In genomic region chr7:106251844-106252517, GRCm38 (mm10) we compare ENCODE assay signal across 24 mouse cellular contexts. TPM values are rescaled to one million over a fixed set of nuclear protein-coding genes. Genes with fewer than 3 reads are reported as not detected.
DNase-seq lines count a peak whose midpoint lies in the region; ATAC-seq and TF ChIP-seq lines count a peak whose summit lies in the region.
"Had no signal": no experiment of that assay in that cellular context is flagged by ENCODE, and none has a peak within 500 bp of the region (broad histone marks: within the 10 kb centered on the region; RNA-seq: fewer than 3 reads in every experiment).

No protein-coding gene starts in this region.

- no peak for TF ChIP-seq CTCF in liver, postnatal 0 days (IDR thresholded peaks at IDR 0.05; ENCODE audit: low read depth)
- TF ChIP-seq CTCF in stomach, postnatal 0 days (IDR thresholded peaks at IDR 0.05; ENCODE audit: low read depth), result no peak

- no peaks in the 10 kb centered on the region for H3K27me3 ChIP-seq in heart, embryonic 14.5 days (ENCODE audit: control insufficient read depth, insufficient read depth, low read length)
- no peaks in the 10 kb centered on the region for H3K27me3 ChIP-seq in liver, embryonic 16.5 days (ENCODE audit: control insufficient read depth, insufficient read depth, low read depth, low read length)
- H3K27me3 ChIP-seq in liver, postnatal 0 days (ENCODE audit: insufficient read depth, low read length), result no peaks in the 10 kb centered on the region
- no peaks in the 10 kb centered on the region for H3K27me3 ChIP-seq in stomach, embryonic 15.5 days (replicated peaks)
- no peaks in the 10 kb centered on the region for H3K27me3 ChIP-seq in stomach, postnatal 0 days (ENCODE audit: control insufficient read depth, insufficient read depth, low read length)
- no peaks in the 10 kb centered on the region for H3K27me3 ChIP-seq in forebrain, embryonic 13.5 days
- H3K27me3 ChIP-seq: liver, embryonic 12.5 days had no signal

- H3K27ac ChIP-seq in heart, embryonic 14.5 days (replicated peaks in 1 of 2; ENCODE audit: control insufficient read depth in 1 of 2, insufficient read depth in 1 of 2, low read depth in 2 of 2, low read length in 2 of 2), result no peak overlapping the region
- H3K27ac ChIP-seq in liver, embryonic 16.5 days (ENCODE audit: low read length), result no peak overlapping the region
- H3K27ac ChIP-seq in liver, postnatal 0 days (ENCODE audit: low read depth), result no peak overlapping the region
- H3K27ac ChIP-seq in stomach, embryonic 15.5 days, result no peak overlapping the region
- no peak overlapping the region for H3K27ac ChIP-seq in stomach, postnatal 0 days (replicated peaks)
- H3K27ac ChIP-seq in forebrain, embryonic 13.5 days, result no peak overlapping the region
- H3K27ac ChIP-seq: heart, embryonic 10.5 days; hindbrain, embryonic 14.5 days; liver, embryonic 12.5 days had no signal

- no peaks in the 10 kb centered on the region for H3K4me1 ChIP-seq in heart, embryonic 14.5 days (ENCODE audit: control insufficient read depth in 2 of 2, insufficient read depth in 2 of 2, low read length in 2 of 2)
- no peaks in the 10 kb centered on the region for H3K4me1 ChIP-seq in liver, embryonic 16.5 days (ENCODE audit: control insufficient read depth, low read depth, low read length)
- no peaks in the 10 kb centered on the region for H3K4me1 ChIP-seq in liver, postnatal 0 days (ENCODE audit: insufficient read depth)
- H3K4me1 ChIP-seq in stomach, embryonic 15.5 days, result no peaks in the 10 kb centered on the region
- no peaks in the 10 kb centered on the region for H3K4me1 ChIP-seq in stomach, postnatal 0 days (replicated peaks; ENCODE audit: control insufficient read depth, insufficient read depth)
- H3K4me1 ChIP-seq in forebrain, embryonic 13.5 days, result no peaks in the 10 kb centered on the region
- H3K4me1 ChIP-seq: heart, embryonic 10.5 days; liver, embryonic 12.5 days had no signal

- ATAC-seq in heart, embryonic 14.5 days (ENCODE audit: insufficient number of reproducible peaks, insufficient read depth, low FRiP score, low read depth), result peak; percentile 43; the same call in 1 of the 2 replicates
- peak; percentile 19; the same call in 1 of the 2 replicates for ATAC-seq in liver, embryonic 16.5 days (ENCODE audit: low read depth)
- ATAC-seq in liver, postnatal 0 days, result no peak
- ATAC-seq in stomach, embryonic 15.5 days (ENCODE audit: insufficient read depth, low FRiP score, low read depth), result 0 out of 2 replicates have a peak, but pooled peaks have one; percentile 43
- ATAC-seq in stomach, postnatal 0 days (ENCODE audit: low FRiP score, low TSS enrichment), result no peak
- ATAC-seq in monocyte, adult 5-6 weeks (replicated peaks; ENCODE audit: insufficient number of reproducible peaks, low FRiP score, low TSS enrichment, poor library complexity, severe bottlenecking), result 0 out of 2 replicates have a peak, but pooled peaks have one; percentile 17
- ATAC-seq in forebrain, embryonic 13.5 days, result no peak
- ATAC-seq: forebrain, postnatal 0 days; inflammation-experienced regulatory T-cells, adult 6 months; liver, embryonic 12.5 days had no signal

- H3K9ac ChIP-seq in heart, embryonic 14.5 days (ENCODE audit: low read length), result no peak overlapping the region
- H3K9ac ChIP-seq in liver, embryonic 16.5 days (ENCODE audit: low read depth, low read length), result no peak overlapping the region
- H3K9ac ChIP-seq in liver, postnatal 0 days (replicated peaks), result no peak overlapping the region
- no peak overlapping the region for H3K9ac ChIP-seq in stomach, embryonic 15.5 days
- no peak overlapping the region for H3K9ac ChIP-seq in stomach, postnatal 0 days (ENCODE audit: low read length)
- no peak overlapping the region for H3K9ac ChIP-seq in forebrain, embryonic 13.5 days
- H3K9ac ChIP-seq: forebrain, postnatal 0 days; hindbrain, embryonic 14.5 days; liver, embryonic 12.5 days; lung, embryonic 14.5 days had no signal

- peaks cover 8% of the 10 kb centered on the region; the same call in 1 of the 2 replicates for H3K9me3 ChIP-seq in heart, embryonic 14.5 days (ENCODE audit: control insufficient read depth, low read length)
- no peaks in the 10 kb centered on the region for H3K9me3 ChIP-seq in liver, embryonic 16.5 days (replicated peaks; ENCODE audit: control insufficient read depth, low read length)
- H3K9me3 ChIP-seq in liver, postnatal 0 days (ENCODE audit: low read length), result peaks cover 5% of the 10 kb centered on the region; the same call in 1 of the 2 replicates
- no peaks in the 10 kb centered on the region for H3K9me3 ChIP-seq in stomach, embryonic 15.5 days
- no peaks in the 10 kb centered on the region for H3K9me3 ChIP-seq in stomach, postnatal 0 days (ENCODE audit: control insufficient read depth, low read length)
- peaks cover 21% of the 10 kb centered on the region for H3K9me3 ChIP-seq in forebrain, embryonic 13.5 days (replicated peaks)

- no peaks in the 10 kb centered on the region for H3K36me3 ChIP-seq in heart, embryonic 14.5 days (ENCODE audit: control insufficient read depth, insufficient read depth, low read length)
- H3K36me3 ChIP-seq in liver, embryonic 16.5 days (ENCODE audit: control insufficient read depth, insufficient read depth), result no peaks in the 10 kb centered on the region
- H3K36me3 ChIP-seq in liver, postnatal 0 days (replicated peaks; ENCODE audit: insufficient read depth, low read length), result no peaks in the 10 kb centered on the region
- no peaks in the 10 kb centered on the region for H3K36me3 ChIP-seq in stomach, embryonic 15.5 days
- H3K36me3 ChIP-seq in stomach, postnatal 0 days (ENCODE audit: control insufficient read depth, insufficient read depth, low read length), result no peaks in the 10 kb centered on the region
- no peaks in the 10 kb centered on the region for H3K36me3 ChIP-seq in forebrain, embryonic 13.5 days (ENCODE audit: poor library complexity, severe bottlenecking)
- H3K36me3 ChIP-seq: heart, embryonic 10.5 days; liver, embryonic 12.5 days had no signal

- WGBS in heart, embryonic 14.5 days, result 65% methylated on average over 2 of the region's 2 CpGs
- WGBS in liver, embryonic 16.5 days (ENCODE audit: insufficient replicate concordance), result 52% methylated on average over 2 of the region's 2 CpGs
- 68% methylated on average over 2 of the region's 2 CpGs for WGBS in liver, postnatal 0 days (ENCODE audit: insufficient replicate concordance)
- 78% methylated on average over 2 of the region's 2 CpGs for WGBS in stomach, embryonic 15.5 days
- WGBS in stomach, postnatal 0 days, result 75% methylated on average over 2 of the region's 2 CpGs
- WGBS in forebrain, embryonic 13.5 days, result 88% methylated on average over 2 of the region's 2 CpGs

- DNase-seq in heart, adult 8-10 months (ENCODE audit: low spot score), result no peak
- DNase-seq in liver, postnatal 0 days, result no peak
- DNase-seq in stomach, postnatal 0 days (ENCODE audit: low spot score), result no peak
- DNase-seq: adrenal gland, postnatal 25 days; cerebellum, adult 8-10 months; cerebellum, postnatal 36 days; forebrain, postnatal 0 days; gastrocnemius, postnatal 36 days; heart, postnatal 10 days; kidney, adult 2 months; kidney, postnatal 10 days; left cerebral cortex, postnatal 4 days; lung, embryonic 14.5 days had no signal

- no peak overlapping the region for H3K4me2 ChIP-seq in heart, embryonic 14.5 days (ENCODE audit: low read length)
- no peak overlapping the region for H3K4me2 ChIP-seq in liver, embryonic 16.5 days (ENCODE audit: low read depth, low read length)
- H3K4me2 ChIP-seq in liver, postnatal 0 days (ENCODE audit: low read depth, low read length), result no peak overlapping the region
- no peak overlapping the region for H3K4me2 ChIP-seq in stomach, embryonic 15.5 days
- H3K4me2 ChIP-seq in stomach, postnatal 0 days (replicated peaks; ENCODE audit: low read depth), result no peak overlapping the region
- H3K4me2 ChIP-seq in forebrain, embryonic 13.5 days, result no peak overlapping the region
- H3K4me2 ChIP-seq: hindbrain, embryonic 14.5 days; liver, embryonic 12.5 days; lung, embryonic 14.5 days had no signal

- no peak overlapping the region for H3K4me3 ChIP-seq in heart, embryonic 14.5 days (ENCODE audit: control insufficient read depth in 1 of 2, insufficient read depth in 1 of 2, low read depth in 1 of 2, low read length in 2 of 2)
- H3K4me3 ChIP-seq in liver, embryonic 16.5 days (ENCODE audit: low read depth, low read length), result no peak overlapping the region
- H3K4me3 ChIP-seq in liver, postnatal 0 days (ENCODE audit: low read depth, low read length), result no peak overlapping the region
- H3K4me3 ChIP-seq in stomach, embryonic 15.5 days (replicated peaks), result no peak overlapping the region
- H3K4me3 ChIP-seq in stomach, postnatal 0 days (ENCODE audit: low read depth, low read length), result no peak overlapping the region
- H3K4me3 ChIP-seq in forebrain, embryonic 13.5 days, result no peak overlapping the region
- H3K4me3 ChIP-seq: heart, embryonic 10.5 days; liver, embryonic 12.5 days had no signal

- no peak for TF ChIP-seq EP300 in liver, postnatal 0 days (IDR thresholded peaks at IDR 0.05; ENCODE audit: low read depth)
- TF ChIP-seq EP300 in stomach, postnatal 0 days (optimal IDR thresholded peaks at IDR 0.05), result no peak

RNA-seq across cellular contexts. Expression of gene Gvin1, which starts 36.9 kb away (rescaled TPM):
- polyA plus RNA-seq in heart, embryonic 14.5 days (2014; fragmentation: Nextera tagmentation; extraction: Ambion mirVana), result 0.77 and 0.84 TPM in 2 replicates
- 1 to 10 TPM; 5.3 to 9.5 (median 7.3) TPM for total RNA-seq in heart, adult 8-10 months (2022)
- 0.33 and 0.70 TPM in 2 replicates for polyA plus RNA-seq in liver, embryonic 16.5 days (2015; fragmentation: Nextera tagmentation; extraction: Ambion mirVana)
- 0.70 and 0.97 TPM in 2 replicates for polyA plus RNA-seq in liver, postnatal 0 days (2015; fragmentation: Nextera tagmentation; extraction: Ambion mirVana)
- polyA plus RNA-seq in stomach, embryonic 15.5 days (2015; fragmentation: Nextera tagmentation; extraction: Ambion mirVana), result 0.66 and 0.78 TPM in 2 replicates
- polyA plus RNA-seq in stomach, postnatal 0 days (2015; fragmentation: Nextera tagmentation; extraction: Ambion mirVana), result 0.15 and 0.23 TPM in 2 replicates
- total RNA-seq in monocyte, adult 5-6 weeks (2017), result 309 to 793 TPM (median 366 TPM) in 3 replicates
- polyA plus RNA-seq in forebrain, embryonic 13.5 days (2015; fragmentation: Nextera tagmentation; extraction: Ambion mirVana), result 0.05 TPM in 2 replicates
- total RNA-seq: ES-E14; layer of hippocampus, postnatal 14 days had no signal
- polyA plus RNA-seq: forebrain, postnatal 0 days had no signal

Comparison
In these comparisons a context has a peak if more than half of its experiments do, and no peak if none do; other contexts are left out.
1. ATAC-seq: peak in heart, embryonic 14.5 days (single experiment), liver, embryonic 16.5 days (single experiment), stomach, embryonic 15.5 days (single experiment) and monocyte, adult 5-6 weeks (single experiment); none in liver, postnatal 0 days (single experiment), stomach, postnatal 0 days (single experiment) and forebrain, embryonic 13.5 days (single experiment).